Mouse (Mus musculus) liver, postnatal 0 days (tissue): ENCODE results near the gene Plekha1.

Source experiments
- CTCF ChIP-seq: sonication (generic); IDR thresholded peaks from 2 replicates; pipeline ENCODE4 v1.5.1; 2016; ENCODE audit warnings: antibody characterized with exemption, low read depth
- EP300 ChIP-seq: IDR thresholded peaks from 2 replicates; pipeline ENCODE4 v1.6.1; 2016; ENCODE audit warnings: antibody characterized with exemption, low read depth, mild to moderate bottlenecking

DNA sequence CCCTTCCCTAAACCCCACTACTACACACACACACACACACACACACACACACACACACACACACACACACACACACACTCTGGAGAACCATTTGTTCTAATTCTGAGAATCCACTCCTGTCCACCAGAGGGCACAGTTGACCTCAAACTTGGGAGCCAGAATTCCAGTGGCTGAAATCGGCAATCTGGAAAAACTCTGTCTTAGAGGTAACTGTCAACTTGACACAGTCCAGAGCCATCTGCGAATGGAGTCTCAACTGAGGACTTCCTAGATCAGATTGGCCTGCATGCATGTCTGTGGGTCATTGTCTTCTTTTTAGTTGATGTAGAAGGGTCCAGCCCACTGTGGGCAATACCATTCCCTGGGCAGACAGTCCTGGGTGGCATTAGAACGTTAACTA lies 38.1 kb upstream of the Plekha1 start:
- TF ChIP-seq CTCF (peak; percentile 76), EP300 (no peak)
